Mouse (Mus musculus) heart, embryonic 11.5 days (tissue): ENCODE data around the gene Fer. TPM values are rescaled to one million over a fixed set of nuclear protein-coding genes. Genes with fewer than 3 reads are reported as not detected.

Experiments
- ATAC-seq: fragments of 200-750 bp; cut with Nextera tagmentation; replicated peaks from 2 replicates; pipeline ENCODE4 v1.8.0; 2017; ENCODE audit warnings: moderate library complexity; ENCODE audit not compliant: insufficient number of reproducible peaks, low FRiP score, low TSS enrichment
- H3K27ac ChIP-seq: fragments of 300-500 bp; sonication (generic); 2 replicates; pipeline ENCODE4 v1.5.1; 2014; ENCODE audit warnings: mild to moderate bottlenecking, low read depth, low read length
- H3K27me3 ChIP-seq: fragments of 300-500 bp; sonication (generic); 2 replicates; pipeline ENCODE4 v1.6.1; 2014; ENCODE audit warnings: mild to moderate bottlenecking, low read length, mixed read lengths; ENCODE audit not compliant: control insufficient read depth, insufficient read depth
- H3K36me3 ChIP-seq: fragments of 300-500 bp; sonication (generic); 2 replicates; pipeline ENCODE4 v1.6.1; 2014; ENCODE audit warnings: mild to moderate bottlenecking, low read length, moderate library complexity, mixed read lengths; ENCODE audit not compliant: control insufficient read depth, insufficient read depth
- H3K4me1 ChIP-seq: fragments of 300-500 bp; sonication (generic); 2 replicates; pipeline ENCODE4 v1.6.1; 2014; ENCODE audit warnings: low read length; ENCODE audit not compliant: control insufficient read depth, insufficient read depth
- H3K4me2 ChIP-seq: fragments of 300-500 bp; sonication (generic); 2 replicates; pipeline ENCODE4 v1.6.1; 2014; ENCODE audit warnings: mild to moderate bottlenecking, moderate library complexity
- H3K4me3 ChIP-seq: fragments of 300-500 bp; sonication (generic); 2 replicates; pipeline ENCODE4 v1.5.1; 2014; ENCODE audit warnings: low read depth, low read length
- H3K9ac ChIP-seq: fragments of 300-500 bp; sonication (generic); 2 replicates; pipeline ENCODE4 v1.6.1; 2014; ENCODE audit warnings: mild to moderate bottlenecking, low read depth, low read length, moderate library complexity
- H3K9me3 ChIP-seq: fragments of 300-500 bp; sonication (generic); replicated peaks from 2 replicates; pipeline ENCODE4 v1.6.1; 2016; ENCODE audit warnings: low read length; ENCODE audit not compliant: control insufficient read depth
- WGBS: fragments of 180-500 bp; shearing (Covaris S2); extraction: QIAGEN DNeasy Blood & Tissue Kit; methylation state at CpG from one replicate; pipeline ENCODE4 v1.1.7; 2014; ENCODE audit not compliant: insufficient replicate concordance; 5-methylcytosine and 5-hydroxymethylcytosine counted together
- polyA plus RNA-seq: library from polyadenylated mRNA; unstranded; fragments of >200 nt; fragmentation: Nextera tagmentation; extraction: Ambion mirVana; gene quantifications from 2 replicates; pipeline ENCODE4 v1.2.1, GENCODE M21; 2014

The Fer gene
- 26.6 and 29.4 TPM in 2 replicates for polyA plus RNA-seq

- under 1% methylated on average over 41 of the region's 41 CpGs for WGBS
- Histone ChIP-seq H3K27me3 (no peaks in the 10 kb centered on the region), H3K36me3 (no peaks in the 10 kb centered on the region), H3K4me3 (peak within 1 kb of the TSS; percentile 92), H3K4me1 (0 out of 2 replicates have a peak, but pooled peaks cover 3% of the 10 kb centered on the region), H3K9ac (peak within 1 kb of the TSS; percentile 86), H3K27ac (peak within 1 kb of the TSS; percentile 85), H3K9me3 (no peaks in the 10 kb centered on the region), H3K4me2 (peak within 1 kb of the TSS; percentile 91)
- ATAC-seq, result peak; percentile 66
These were observed at the start of gene Fer for GRCm38 (mm10) chr17:63863012-63863630. Gene Fer, plus strand, starts transcription at chr17:63863062.

GRCm38 (mm10) chr17:63813552-63813951 is 49.3 kb upstream of the Fer start:
- H3K9ac ChIP-seq, result no peak overlapping the region
- H3K4me1 ChIP-seq, result peaks cover 2% of the 10 kb centered on the region
- no peak for ATAC-seq
- no peaks in the 10 kb centered on the region for H3K9me3 ChIP-seq
- no peak overlapping the region for H3K27ac ChIP-seq
- WGBS, result 77% methylated on average over 6 of the region's 6 CpGs
- H3K36me3 ChIP-seq, result no peaks in the 10 kb centered on the region
- no peak overlapping the region for H3K4me2 ChIP-seq
- no peak overlapping the region for H3K4me3 ChIP-seq
- no peaks in the 10 kb centered on the region for H3K27me3 ChIP-seq

- Histone ChIP-seq H3K27ac (no peak overlapping the region), H3K9ac (no peak overlapping the region), H3K36me3 (no peaks in the 10 kb centered on the region), H3K4me2 (no peak overlapping the region), H3K9me3 (no peaks in the 10 kb centered on the region), H3K27me3 (no peaks in the 10 kb centered on the region), H3K4me3 (no peak overlapping the region), H3K4me1 (no peaks in the 10 kb centered on the region)
- 53% methylated on average over 10 of the region's 10 CpGs for WGBS
- no peak for ATAC-seq
These were observed 44.3 kb upstream of the Fer start for GRCm38 (mm10) chr17:63818444-63819027.

- ATAC-seq, result no peak
- Histone ChIP-seq H3K36me3 (no peaks in the 10 kb centered on the region), H3K9ac (no peak overlapping the region), H3K4me2 (no peak overlapping the region), H3K4me3 (no peak overlapping the region), H3K27ac (no peak overlapping the region), H3K4me1 (no peaks in the 10 kb centered on the region), H3K9me3 (no peaks in the 10 kb centered on the region), H3K27me3 (no peaks in the 10 kb centered on the region)
- WGBS, result 86% methylated on average over 4 of the region's 4 CpGs
These were observed 38.7 kb upstream of the Fer start for GRCm38 (mm10) chr17:63824141-63824540.

GRCm38 (mm10) chr17:63826196-63826595 is 36.7 kb upstream of the Fer start:
- H3K27me3 ChIP-seq, result no peaks in the 10 kb centered on the region
- no peaks in the 10 kb centered on the region for H3K9me3 ChIP-seq
- H3K4me2 ChIP-seq, result no peak overlapping the region
- no peak overlapping the region for H3K9ac ChIP-seq
- no peak overlapping the region for H3K27ac ChIP-seq
- H3K36me3 ChIP-seq, result no peaks in the 10 kb centered on the region
- no peak overlapping the region for H3K4me3 ChIP-seq
- no peak for ATAC-seq
- H3K4me1 ChIP-seq, result no peaks in the 10 kb centered on the region
- WGBS, result 79% methylated on average over 8 of the region's 8 CpGs

GRCm38 (mm10) chr17:63826767-63827166 is 36.1 kb upstream of the Fer start:
- H3K27ac ChIP-seq, result no peak overlapping the region
- no peak overlapping the region for H3K4me3 ChIP-seq
- H3K36me3 ChIP-seq, result no peaks in the 10 kb centered on the region
- H3K9me3 ChIP-seq, result no peaks in the 10 kb centered on the region
- H3K4me1 ChIP-seq, result no peaks in the 10 kb centered on the region
- ATAC-seq, result no peak
- 73% methylated on average over 7 of the region's 7 CpGs for WGBS
- no peak overlapping the region for H3K9ac ChIP-seq
- no peaks in the 10 kb centered on the region for H3K27me3 ChIP-seq
- no peak overlapping the region for H3K4me2 ChIP-seq

GRCm38 (mm10) chr17:63828561-63829332 is 34.1 kb upstream of the Fer start:
- Histone ChIP-seq H3K36me3 (no peaks in the 10 kb centered on the region), H3K27ac (no peak overlapping the region), H3K4me1 (no peaks in the 10 kb centered on the region), H3K4me2 (no peak overlapping the region), H3K4me3 (no peak overlapping the region), H3K9ac (no peak overlapping the region), H3K9me3 (no peaks in the 10 kb centered on the region), H3K27me3 (no peaks in the 10 kb centered on the region)
- WGBS, result 56% methylated on average over 5 of the region's 5 CpGs
- ATAC-seq, result no peak

GRCm38 (mm10) chr17:63831550-63831949 is 31.3 kb upstream of the Fer start:
- H3K27me3 ChIP-seq, result no peaks in the 10 kb centered on the region
- H3K36me3 ChIP-seq, result no peaks in the 10 kb centered on the region
- no peak for ATAC-seq
- H3K4me2 ChIP-seq, result no peak overlapping the region
- no peak overlapping the region for H3K9ac ChIP-seq
- 67% methylated on average over 4 of the region's 4 CpGs for WGBS
- no peaks in the 10 kb centered on the region for H3K4me1 ChIP-seq
- no peak overlapping the region for H3K4me3 ChIP-seq
- H3K27ac ChIP-seq, result no peak overlapping the region
- no peaks in the 10 kb centered on the region for H3K9me3 ChIP-seq
